Mouse (Mus musculus) right cerebral cortex, postnatal 36 days (tissue): Measurements from ENCODE around the gene Gm10338.
"Not testable (repeated sequence)": the region's sequence is repeated elsewhere in the genome, so short reads cannot be mapped to it uniquely, and the experiment has no call there.

Experiments used
- DNase-seq, 2 experiments: peaks; one replicate each; pipeline ENCODE4 v3.0.0; 2022; ENCODE audit warnings: low spot score in 2 of 2, mixed read lengths in 1 of 2

Gm10338 gene

DNA sequence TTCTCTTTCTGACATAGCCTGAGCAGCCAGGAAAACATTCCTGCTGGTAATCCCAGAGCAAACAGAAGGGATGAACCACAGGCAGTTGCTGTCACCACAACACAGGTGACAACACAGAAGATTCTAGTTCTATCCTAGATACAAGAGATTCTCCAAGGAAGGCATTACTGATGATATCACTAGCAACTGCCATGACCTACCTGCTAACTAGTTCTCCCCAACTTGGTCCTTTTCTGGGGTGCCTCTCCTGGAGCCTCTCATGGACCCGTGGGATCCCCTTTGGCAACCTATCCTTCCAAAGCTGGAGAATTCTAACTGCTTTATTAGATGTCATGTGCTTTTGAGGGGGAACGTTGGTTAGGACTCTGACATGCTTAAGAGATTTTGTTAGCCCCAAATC is at the start of gene Gm10338:
Gene Gm10338 (minus strand): TSS at position 101 of the 400 bp plus-strand sequence.
- DNase-seq, result not testable (repeated sequence)

DNA sequence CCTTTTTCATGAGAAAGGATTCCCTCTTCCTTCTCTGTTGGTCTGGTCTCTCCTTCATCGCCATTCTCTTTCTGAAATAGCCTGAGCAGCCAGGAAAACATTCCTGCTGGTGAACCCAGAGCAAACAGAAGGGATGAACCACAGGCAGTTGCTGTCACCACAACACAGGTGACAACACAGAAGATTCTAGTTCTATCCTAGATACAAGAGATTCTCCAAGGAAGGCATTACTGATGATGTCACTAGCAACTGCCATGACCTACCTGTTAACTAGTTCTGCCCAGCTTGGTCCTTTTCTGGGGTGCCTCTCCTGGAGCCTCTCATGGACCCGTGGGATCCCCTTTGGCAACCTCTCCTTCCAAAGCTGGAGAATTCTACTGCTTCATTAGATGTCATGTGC is 48.5 kb upstream of the Gm10338 start, which contains the start of gene Gm10128:
Gene Gm10128 (minus strand): TSS at position 101 of the 400 bp plus-strand sequence.
- DNase-seq, result not testable (repeated sequence)

DNA sequence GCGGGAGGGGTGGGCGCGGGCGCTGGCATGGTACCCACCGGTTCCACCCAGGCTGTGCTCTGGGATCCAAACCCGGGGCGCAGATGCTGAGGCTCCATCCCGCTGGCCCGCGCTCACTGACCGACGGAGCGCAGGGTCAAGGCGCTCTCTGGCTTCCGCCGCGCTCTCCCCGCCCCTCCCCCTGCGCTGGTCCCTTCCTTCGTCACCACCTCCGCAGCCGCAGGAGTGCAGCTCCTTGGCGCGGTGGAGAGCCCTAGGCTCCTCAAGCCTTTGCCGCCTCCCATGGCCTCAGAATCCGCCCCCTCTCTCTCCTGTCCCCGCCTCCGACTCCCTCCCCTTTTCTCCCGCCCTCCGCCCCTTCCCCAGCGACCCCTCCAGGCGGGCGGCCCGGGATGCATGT is 27.0 kb downstream of the Gm10338 start, which contains the start of gene Gm3558:
Gene Gm3558 (minus strand): TSS at position 185 of the 400 bp plus-strand sequence.
- not testable (repeated sequence) for DNase-seq

DNA sequence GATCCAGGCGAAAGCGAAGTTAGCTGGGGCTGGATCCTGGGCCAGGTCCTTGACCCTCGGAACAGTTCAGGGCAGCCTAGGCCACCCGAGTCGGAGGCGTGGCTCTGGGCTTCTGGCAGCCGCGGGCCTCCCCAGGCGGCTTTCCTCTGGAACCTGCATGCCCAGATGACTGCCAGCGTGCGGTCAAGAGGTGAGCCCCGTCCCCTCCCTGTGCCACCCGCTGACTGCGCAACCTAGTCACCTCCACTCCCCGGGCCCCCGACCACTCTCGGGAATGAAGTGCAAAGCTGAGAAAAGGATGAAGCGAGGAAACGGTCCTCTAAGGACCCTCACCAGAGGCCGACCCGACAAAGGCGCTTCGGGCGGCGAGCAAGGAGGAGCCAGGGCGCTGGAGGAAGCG is 27.5 kb downstream of the Gm10338 start:
- DNase-seq, result not testable (repeated sequence)

DNA sequence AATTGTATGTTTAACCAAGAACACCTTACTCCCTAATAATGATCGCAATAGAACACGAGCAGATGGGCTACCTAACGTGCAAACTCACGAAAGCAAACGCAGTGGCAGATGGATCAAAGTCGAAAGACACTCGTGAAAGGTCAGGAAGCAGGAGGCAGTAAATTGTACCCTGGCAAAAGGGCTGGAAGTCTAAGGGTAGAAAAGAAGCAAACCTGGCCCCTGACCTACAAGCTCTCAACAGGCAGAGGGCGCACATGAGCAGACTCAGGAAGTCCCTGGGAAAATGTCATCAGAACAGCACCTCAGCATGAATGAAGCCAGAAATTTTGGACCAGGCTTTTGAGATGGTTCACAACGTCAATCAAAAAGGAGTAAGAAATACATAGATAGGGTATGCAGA is 28.1 kb downstream of the Gm10338 start:
- DNase-seq, result not testable (repeated sequence)
